Mouse (Mus musculus) midbrain, embryonic 16.5 days (tissue): ENCODE measurements around the gene Gm49366. TPM values are rescaled to one million over a fixed set of nuclear protein-coding genes. Genes with fewer than 3 reads are reported as not detected.

Source experiments
- polyA plus RNA-seq: library from polyadenylated mRNA; unstranded; fragments of >200 nt; fragmentation: Nextera tagmentation; extraction: Ambion mirVana; gene quantifications from 2 replicates; pipeline ENCODE4 v1.2.1, GENCODE M21; 2015

Gm49366 gene
- polyA plus RNA-seq, 1 experiment from 2014 or later: not detected

Other genes starting within 250 kb of the Gm49366 start
- 14.2 and 16.7 TPM in 2 replicates for gene Numb, start 117.0 kb upstream of the Gm49366 start, polyA plus RNA-seq
- 8.7 and 9.2 TPM in 2 replicates for gene Riox1, start 88.3 kb upstream of the Gm49366 start, polyA plus RNA-seq
- 0.06 TPM in 1 of 2 replicates, not detected in the other for gene Heatr4, start 54.1 kb upstream of the Gm49366 start, polyA plus RNA-seq
- gene Acot2, start 51.1 kb upstream of the Gm49366 start, polyA plus RNA-seq: 11.4 and 15.3 TPM in 2 replicates
- gene Acot1, start 29.4 kb upstream of the Gm49366 start, polyA plus RNA-seq: 74.1 and 89.4 TPM in 2 replicates
- gene Acot4, start 556 bp upstream of the Gm49366 start, polyA plus RNA-seq: 0.59 and 0.67 TPM in 2 replicates
- 1.4 and 1.8 TPM in 2 replicates for gene Acot3, start 13.2 kb downstream of the Gm49366 start, polyA plus RNA-seq
- 0.22 and 0.31 TPM in 2 replicates for gene Acot5, start 30.4 kb downstream of the Gm49366 start, polyA plus RNA-seq
- gene Acot6, start 61.7 kb downstream of the Gm49366 start, polyA plus RNA-seq: 0.98 and 1.2 TPM in 2 replicates
- 9.1 and 10.9 TPM in 2 replicates for gene Dnal1, start 75.4 kb downstream of the Gm49366 start, polyA plus RNA-seq
- 8.2 and 9.3 TPM in 2 replicates for gene Pnma1, start 109.6 kb downstream of the Gm49366 start, polyA plus RNA-seq
- gene Elmsan1, start 179.9 kb downstream of the Gm49366 start, polyA plus RNA-seq: 2.7 and 3.6 TPM in 2 replicates
- gene Ptgr2, start 246.3 kb downstream of the Gm49366 start, polyA plus RNA-seq: 17.8 and 19.8 TPM in 2 replicates